Mouse (Mus musculus) T-helper 2 cell (primary cell): ENCODE data around the gene Impg1.

Experiments
- in situ Hi-C: fragments of 300-600 bp; cut with MboI, MseI; formaldehyde crosslinking; loops from one replicate; pipeline ENCODE4 v1.15.1; 2025; ENCODE audit warnings: high pct_unique_total_duplicates

Impg1 gene

DNA sequence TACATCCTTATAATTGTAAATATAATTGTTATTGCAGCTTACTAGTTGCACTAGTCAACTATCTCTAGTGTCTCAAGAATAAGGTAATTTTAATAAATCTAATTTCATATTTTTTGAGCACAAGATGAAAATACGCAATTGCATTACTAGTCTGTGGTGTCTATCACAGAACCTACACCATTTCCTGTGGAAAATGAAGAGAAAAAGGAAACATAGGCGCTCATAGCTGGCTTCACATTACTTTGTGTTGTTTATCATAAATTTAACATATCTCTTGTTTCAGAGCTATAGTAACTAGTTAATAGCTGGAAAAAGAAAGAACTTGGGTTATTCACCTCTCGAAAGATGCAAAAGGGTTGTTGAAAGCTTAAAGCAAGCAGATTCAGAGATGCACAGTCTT is 182.9 kb downstream of the Impg1 start:
- in situ Hi-C loops, result no loop called here

DNA sequence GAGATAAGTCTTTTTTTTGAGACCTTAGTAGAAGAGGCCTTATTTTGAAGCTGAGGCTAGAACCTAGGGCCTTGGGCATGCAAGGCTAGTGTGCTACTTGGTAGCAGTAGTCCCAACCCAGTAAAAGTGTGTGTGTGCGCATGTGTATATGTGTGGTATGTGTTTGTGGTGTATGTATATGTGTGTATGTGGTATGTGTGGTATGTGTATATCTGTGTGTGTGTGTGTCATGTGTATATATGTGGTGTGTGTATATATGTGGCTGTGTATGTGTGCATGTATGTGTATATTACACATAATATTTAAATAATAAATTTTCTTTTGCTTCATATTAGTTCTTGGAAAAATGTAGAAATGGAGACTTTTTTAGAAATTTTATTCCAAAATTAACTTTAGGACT is 184.6 kb downstream of the Impg1 start:
- in situ Hi-C loops, result no loop called here

DNA sequence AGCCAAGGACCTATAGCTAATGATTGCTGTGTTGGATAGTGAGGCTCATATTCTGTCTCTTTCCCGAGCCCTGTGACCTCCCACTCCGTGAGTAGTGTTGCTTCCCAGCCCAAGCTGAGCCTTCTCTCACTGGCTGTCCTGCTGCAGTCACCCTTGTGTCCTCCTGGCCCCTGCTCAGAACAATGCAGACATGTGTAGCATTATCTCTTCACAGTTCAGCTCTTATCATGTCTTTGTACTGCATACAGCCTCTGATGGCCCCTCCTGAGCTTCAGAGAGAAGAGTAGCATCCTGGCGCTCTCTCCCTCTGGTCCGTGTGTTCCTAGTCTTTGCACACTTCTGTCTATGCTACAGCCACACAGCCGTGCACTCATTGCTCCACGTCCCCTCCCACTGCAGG is 187.5 kb downstream of the Impg1 start:
- in situ Hi-C loops, result no loop called here

DNA sequence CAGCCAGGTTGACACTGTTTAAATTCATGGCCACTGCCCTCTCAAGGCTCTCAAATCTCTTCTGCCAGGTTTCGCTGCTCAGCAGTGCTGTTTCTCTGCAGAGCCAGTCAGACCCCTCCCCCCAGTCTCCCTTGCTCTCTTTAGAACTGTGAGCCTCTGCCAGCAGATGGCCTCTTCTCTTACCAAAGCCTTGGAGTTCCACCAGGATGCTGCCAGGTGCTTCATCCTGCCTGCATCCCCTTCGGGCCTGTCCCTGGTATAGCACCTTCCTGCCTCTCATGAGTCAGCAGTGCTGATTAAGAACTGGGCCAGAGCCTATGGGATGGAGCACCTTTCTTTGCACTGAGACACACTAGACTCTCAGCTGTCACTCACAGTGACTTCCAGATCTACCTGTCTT is 188.1 kb downstream of the Impg1 start:
- in situ Hi-C loops, result no loop called here

DNA sequence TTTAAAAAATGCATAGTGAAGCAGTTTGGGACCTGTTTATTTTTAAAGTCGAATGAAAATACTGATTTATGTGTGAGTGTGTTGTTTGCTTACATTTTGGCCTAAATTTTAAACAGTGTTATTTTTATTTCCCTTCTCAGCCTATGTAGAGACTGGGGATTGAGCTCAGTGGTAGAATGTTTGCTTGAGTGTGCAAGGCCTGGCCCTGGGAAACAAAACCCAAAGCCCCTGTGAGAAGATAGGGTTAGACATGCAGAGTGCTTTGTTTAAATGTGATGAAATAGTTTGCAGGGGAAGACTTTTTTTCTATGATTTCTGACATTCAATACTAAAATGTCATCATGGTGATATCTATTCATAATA is 189.5 kb downstream of the Impg1 start:
- in situ Hi-C loops, result no loop called here

DNA sequence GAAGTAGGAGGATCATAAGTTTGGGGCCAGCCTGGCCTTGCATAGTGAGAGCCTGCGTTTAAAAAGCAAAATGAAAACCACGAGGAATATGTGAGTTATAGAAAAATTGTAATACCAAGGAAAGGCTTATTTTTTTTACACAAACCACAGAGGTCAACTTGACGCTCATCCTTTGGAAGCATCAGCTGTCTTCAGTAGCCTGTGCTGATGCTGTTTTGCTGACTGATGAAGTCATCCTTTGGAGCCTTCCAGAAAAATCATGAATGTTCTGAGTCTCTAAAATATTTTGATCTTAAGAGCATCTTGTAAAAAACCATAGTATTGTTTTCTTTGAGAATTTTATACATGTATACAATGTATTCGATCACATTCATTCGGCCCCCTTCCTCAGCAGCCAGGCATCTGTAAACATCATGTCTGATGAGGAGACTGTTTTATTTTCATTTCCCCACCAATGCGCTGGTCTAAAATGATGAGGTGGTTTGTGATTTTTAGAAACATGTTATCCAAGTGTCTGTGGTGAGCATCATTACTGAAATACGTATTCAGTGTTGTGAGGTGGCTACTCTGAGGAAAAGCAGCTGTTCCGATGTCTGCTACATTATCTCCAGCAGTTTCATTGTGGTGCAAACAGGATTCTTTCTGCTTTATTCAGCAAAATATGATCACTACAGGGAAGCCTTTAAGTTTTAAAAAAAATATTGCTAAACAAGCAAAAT is 190.1 kb downstream of the Impg1 start:
- in situ Hi-C loops, result no loop called here

DNA sequence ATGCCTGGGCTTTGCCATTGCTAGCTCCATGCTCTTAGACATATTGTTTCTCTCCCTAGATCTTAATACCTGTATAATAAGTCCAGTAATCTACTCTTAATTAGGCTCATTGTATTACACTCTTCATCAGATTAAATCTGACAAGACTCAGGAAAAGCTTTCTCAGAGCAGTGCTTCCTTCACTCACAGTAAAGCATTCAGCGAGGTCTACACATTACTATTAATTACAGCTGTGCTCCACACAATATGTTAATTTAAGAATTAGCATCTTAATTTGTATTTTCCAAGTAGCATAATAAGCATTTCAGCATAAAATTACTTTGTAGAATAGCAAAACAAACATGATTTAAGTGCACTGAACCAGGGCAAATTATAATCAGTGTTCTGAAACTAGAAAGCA is 192.3 kb downstream of the Impg1 start:
- in situ Hi-C loops, result no loop called here

DNA sequence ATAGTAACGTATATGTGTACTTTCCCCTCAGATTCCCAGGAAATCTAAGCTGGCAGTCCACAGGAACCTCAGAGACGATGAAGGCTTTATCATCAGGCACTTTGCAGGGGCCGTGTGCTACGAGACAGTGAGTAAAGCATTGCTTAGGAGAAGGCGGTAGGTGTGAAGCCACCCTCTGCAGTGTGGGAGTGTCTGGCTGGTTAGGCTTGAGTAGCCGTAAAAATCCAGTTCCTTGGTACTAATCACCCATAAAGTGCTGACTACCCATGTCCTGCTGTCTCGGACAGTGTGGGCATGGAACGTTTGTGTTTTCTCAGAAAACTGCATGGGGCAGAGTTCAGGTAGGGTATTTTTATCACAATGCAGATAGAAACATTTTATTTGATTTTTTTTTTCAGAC is 195.7 kb downstream of the Impg1 start:
- in situ Hi-C loops, result no loop called here

DNA sequence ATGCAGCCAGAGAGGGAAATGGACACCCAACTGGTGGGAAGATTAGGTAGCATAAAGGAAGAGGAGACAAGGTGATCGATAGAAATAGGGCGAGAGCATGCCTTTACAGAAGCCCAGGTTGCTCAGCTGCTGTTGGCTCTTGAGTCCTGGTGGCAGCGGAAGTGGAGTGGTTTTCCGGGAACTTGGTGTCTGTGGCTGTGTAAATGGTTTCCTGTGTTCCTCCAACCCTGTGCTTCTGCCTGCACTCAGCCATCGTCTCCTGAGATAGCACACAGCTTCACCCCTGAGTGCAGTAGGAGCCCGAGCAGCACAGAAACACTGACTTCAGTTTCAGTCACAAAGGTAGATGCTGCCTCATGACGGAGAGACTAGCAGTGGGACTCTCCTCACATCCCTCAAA is 198.8 kb downstream of the Impg1 start:
- in situ Hi-C loops, result no loop called here

DNA sequence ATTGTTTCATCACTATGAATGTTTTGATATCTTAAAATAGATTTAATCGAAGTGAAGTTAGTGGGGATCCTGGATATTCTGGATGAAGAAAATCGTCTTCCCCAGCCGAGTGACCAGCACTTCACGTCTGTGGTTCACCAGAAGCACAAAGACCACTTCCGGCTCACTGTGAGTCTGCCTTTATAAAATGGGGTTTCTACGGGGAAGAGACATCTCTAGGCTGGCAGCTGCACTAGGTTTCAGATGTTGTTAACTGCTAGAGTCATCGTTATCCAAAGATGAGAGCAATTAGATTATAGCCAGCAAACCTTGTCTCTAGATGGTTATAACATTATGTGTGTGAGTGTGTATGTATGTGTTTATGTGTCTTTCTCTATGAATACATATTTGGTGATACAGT is 199.2 kb downstream of the Impg1 start:
- in situ Hi-C loops, result no loop called here
